Mouse (Mus musculus) liver, embryonic 14.5 days (tissue): ENCODE results near the gene Cdc20b. TPM values are rescaled to one million over a fixed set of nuclear protein-coding genes. Genes with fewer than 3 reads are reported as not detected.

ENCODE experiments used
- ATAC-seq: fragments of 200-750 bp; cut with Nextera tagmentation; 2 replicates; pipeline ENCODE4 v1.8.0; 2017; ENCODE audit warnings: moderate number of reproducible peaks, mild to moderate bottlenecking, moderate library complexity; ENCODE audit not compliant: insufficient read depth
- DNase-seq, 3 experiments: peaks; one replicate each; pipeline ENCODE4 v3.0.0-alpha.2; 2012 to 2013; ENCODE audit warnings: low read depth in 3 of 3, low spot score in 3 of 3
- H3K27ac ChIP-seq: fragments of 300-500 bp; sonication (generic); 2 replicates; pipeline ENCODE4 v1.5.1; 2014; ENCODE audit warnings: moderate library complexity, mild to moderate bottlenecking, control low read depth, inconsistent platforms
- H3K27me3 ChIP-seq: fragments of 300-500 bp; sonication (generic); 2 replicates; pipeline ENCODE4 v1.6.1; 2014; ENCODE audit warnings: mild to moderate bottlenecking, low read length, moderate library complexity; ENCODE audit not compliant: control insufficient read depth, insufficient read depth
- H3K36me3 ChIP-seq: fragments of 300-500 bp; sonication (generic); replicated peaks from 2 replicates; pipeline ENCODE4 v1.6.1; 2014; ENCODE audit warnings: low read depth; ENCODE audit not compliant: control insufficient read depth, insufficient read depth
- H3K4me1 ChIP-seq, 2 experiments: fragments of 200-500 bp in 1 of 2; fragments of 300-500 bp in 1 of 2; sonication (generic) in 1 of 2; replicated peaks; 2 replicates each; pipeline ENCODE4 v1.6.1; 2012 to 2014; ENCODE audit warnings: antibody characterized with exemption in 1 of 2, inconsistent platforms in 1 of 2, low read length in 1 of 2; ENCODE audit not compliant: control insufficient read depth in 2 of 2, insufficient read depth in 2 of 2
- H3K4me2 ChIP-seq: fragments of 300-500 bp; sonication (generic); 2 replicates; pipeline ENCODE4 v1.6.1; 2014; ENCODE audit warnings: low read depth, mild to moderate bottlenecking, control low read depth, moderate library complexity
- H3K4me3 ChIP-seq, 2 experiments: fragments of 200-500 bp in 1 of 2; fragments of 300-500 bp in 1 of 2; sonication (generic) in 1 of 2; 2 replicates each; pipeline ENCODE4 v1.5.1; 2012 to 2014; ENCODE audit warnings: low read depth in 2 of 2, low read length in 2 of 2, mild to moderate bottlenecking in 2 of 2, control low read depth in 1 of 2, inconsistent platforms in 1 of 2, moderate library complexity in 1 of 2; ENCODE audit not compliant: insufficient read depth in 1 of 2
- H3K9ac ChIP-seq: fragments of 300-500 bp; sonication (generic); replicated peaks from 2 replicates; pipeline ENCODE4 v1.6.1; 2014; ENCODE audit warnings: mild to moderate bottlenecking, control low read depth, moderate library complexity
- H3K9me3 ChIP-seq: fragments of 300-500 bp; sonication (generic); 2 replicates; pipeline ENCODE4 v1.6.1; 2016; ENCODE audit warnings: low read length, mixed read lengths; ENCODE audit not compliant: control insufficient read depth
- CTCF ChIP-seq: IDR thresholded peaks from 2 replicates; pipeline ENCODE4 v1.5.1; 2016; ENCODE audit warnings: antibody characterized with exemption, low read depth, control low read depth
- EP300 ChIP-seq: IDR thresholded peaks from 2 replicates; pipeline ENCODE4 v1.6.1; 2016; ENCODE audit warnings: antibody characterized with exemption, low read depth
- WGBS: fragments of 180-500 bp; shearing (Covaris S2); extraction: QIAGEN DNeasy Blood & Tissue Kit; methylation state at CpG from one replicate; pipeline ENCODE4 v1.1.7; 2014; ENCODE audit not compliant: insufficient replicate concordance; 5-methylcytosine and 5-hydroxymethylcytosine counted together
- microRNA counts: library from miRNA; unstranded; fragments of <30 nt; microRNA quantifications from one replicate; lab custom pipeline; 2016
- microRNA-seq: library from miRNA; unstranded; fragments of <30 nt; microRNA quantifications from one replicate; pipeline ENCODE4, GENCODE M21; 2016
- polyA plus RNA-seq, 2 experiments: library from polyadenylated mRNA; depleted of rRNA in 1 of 2; stranded (reverse) in 1 of 2; unstranded in 1 of 2; fragments of >200 nt; fragmentation: Nextera tagmentation in 1 of 2; extraction: Ambion mirVana in 1 of 2; gene quantifications; 2 replicates each; pipeline versions ENCODE4 v1.2.1 to v1.2.3; 2012 to 2014

Gene Cdc20b
- polyA plus RNA-seq, 2 experiments = 0.02 TPM; not detected in 1

- Histone ChIP-seq H3K4me1 (no peaks in the 10 kb centered on the region), H3K4me3 (no peak overlapping the region), H3K27me3 (no peaks in the 10 kb centered on the region), H3K9me3 (no peaks in the 10 kb centered on the region), H3K9ac (no peak overlapping the region), H3K27ac (no peak overlapping the region), H3K36me3 (no peaks in the 10 kb centered on the region), H3K4me2 (no peak overlapping the region)
- WGBS = 63% methylated on average over 17 of the region's 17 CpGs
- TF ChIP-seq CTCF = no peak
- no peak for TF ChIP-seq EP300
- no peak for ATAC-seq
- DNase-seq = no peak
These were observed 85.7 kb downstream of the Cdc20b start for GRCm38 (mm10) chr13:113120324-113121237.

- ATAC-seq (no peak), DNase-seq (no peak)
- Histone ChIP-seq H3K36me3 (no peaks in the 10 kb centered on the region), H3K9ac (no peak overlapping the region), H3K4me1 (no peaks in the 10 kb centered on the region), H3K27ac (no peak overlapping the region), H3K4me3 (no peak overlapping the region), H3K27me3 (no peaks in the 10 kb centered on the region), H3K9me3 (no peaks in the 10 kb centered on the region), H3K4me2 (no peak overlapping the region)
- TF ChIP-seq EP300 (no peak), CTCF (no peak)
- 79% methylated on average over 14 of the region's 14 CpGs for WGBS
These were observed 86.4 kb downstream of the Cdc20b start for GRCm38 (mm10) chr13:113121326-113121725.

GRCm38 (mm10) chr13:113129974-113130373, 95.1 kb downstream of the Cdc20b start:
- no peak for DNase-seq
- Histone ChIP-seq H3K27ac (no peak overlapping the region), H3K36me3 (no peaks in the 10 kb centered on the region), H3K4me2 (no peak overlapping the region), H3K4me1 (no peaks in the 10 kb centered on the region), H3K27me3 (no peaks in the 10 kb centered on the region), H3K9ac (no peak overlapping the region), H3K4me3 (no peak overlapping the region), H3K9me3 (no peaks in the 10 kb centered on the region)
- ATAC-seq = no peak
- TF ChIP-seq CTCF (no peak), EP300 (no peak)
- WGBS = 77% methylated on average over 1 of the region's 1 CpGs

GRCm38 (mm10) chr13:113139597-113139996, 104.7 kb downstream of the Cdc20b start:
- H3K9ac ChIP-seq = no peak overlapping the region
- 61% methylated on average over 1 of the region's 1 CpGs for WGBS
- TF ChIP-seq EP300 (no peak), CTCF (no peak)
- H3K9me3 ChIP-seq = no peaks in the 10 kb centered on the region
- H3K4me3 ChIP-seq = no peak overlapping the region
- H3K4me1 ChIP-seq = no peaks in the 10 kb centered on the region
- no peak overlapping the region for H3K4me2 ChIP-seq
- H3K27ac ChIP-seq = no peak overlapping the region
- ATAC-seq = no peak
- no peak for DNase-seq
- no peaks in the 10 kb centered on the region for H3K27me3 ChIP-seq
- H3K36me3 ChIP-seq = no peaks in the 10 kb centered on the region

MicroRNAs within 50 kb of the gene (microRNA counts, 519-probe panel; counts per million panel counts)
- 69.9 counts per million for microRNA mmu-miR-449a (lab: Ali Mortazavi, UCI)
- 69.9 counts per million for microRNA mmu-miR-449b (lab: Ali Mortazavi, UCI)
- microRNA mmu-miR-449c (lab: Ali Mortazavi, UCI) = 69.9 counts per million

Small RNA genes lying within 50 kb of the gene (microRNA-seq; reads per million reads assigned to microRNA genes)
- 344 reads per million, percentile 62 among the genes with 10 or more reads in this experiment for gene Mir449a
- gene Mir449b = 1.3 reads per million
- gene Mir449c = not detected

Other genes with a start within 250 kb of the Cdc20b start
- gene Plpp1, start 234.3 kb upstream of the Cdc20b start, polyA plus RNA-seq (2012; rRNA removed) = 16.5 TPM in 2 replicates
- 32.7 and 34.0 TPM in 2 replicates for gene Plpp1, start 234.3 kb upstream of the Cdc20b start, polyA plus RNA-seq (2014; fragmentation: Nextera tagmentation; extraction: Ambion mirVana)
- gene Mtrex, start 107.7 kb upstream of the Cdc20b start, polyA plus RNA-seq (2012; rRNA removed) = 10.4 and 18.6 TPM in 2 replicates
- gene Mtrex, start 107.7 kb upstream of the Cdc20b start, polyA plus RNA-seq (2014; fragmentation: Nextera tagmentation; extraction: Ambion mirVana) = 37.7 and 43.1 TPM in 2 replicates
- 2.1 and 3.9 TPM in 2 replicates for gene Dhx29, start 107.7 kb upstream of the Cdc20b start, polyA plus RNA-seq (2012; rRNA removed)
- gene Dhx29, start 107.7 kb upstream of the Cdc20b start, polyA plus RNA-seq (2014; fragmentation: Nextera tagmentation; extraction: Ambion mirVana) = 6.3 and 6.6 TPM in 2 replicates
- gene Ccno, start 47.3 kb upstream of the Cdc20b start, polyA plus RNA-seq (2012; rRNA removed) = 0.06 and 0.13 TPM in 2 replicates
- gene Ccno, start 47.3 kb upstream of the Cdc20b start, polyA plus RNA-seq (2014; fragmentation: Nextera tagmentation; extraction: Ambion mirVana) = not detected in 2 replicates
- gene Mcidas, start 41.3 kb upstream of the Cdc20b start, polyA plus RNA-seq (2012; rRNA removed) = not detected in 2 replicates
- gene Mcidas, start 41.3 kb upstream of the Cdc20b start, polyA plus RNA-seq (2014; fragmentation: Nextera tagmentation; extraction: Ambion mirVana) = not detected in 2 replicates
- gene Gpx8, start 11.3 kb downstream of the Cdc20b start, polyA plus RNA-seq (2012; rRNA removed) = 2.2 and 3.1 TPM in 2 replicates
- gene Gpx8, start 11.3 kb downstream of the Cdc20b start, polyA plus RNA-seq (2014; fragmentation: Nextera tagmentation; extraction: Ambion mirVana) = 6.4 and 6.8 TPM in 2 replicates
- gene Gzma, start 65.9 kb downstream of the Cdc20b start, polyA plus RNA-seq (2012; rRNA removed) = 0.08 and 0.19 TPM in 2 replicates
- gene Gzma, start 65.9 kb downstream of the Cdc20b start, polyA plus RNA-seq (2014; fragmentation: Nextera tagmentation; extraction: Ambion mirVana) = 0.56 and 0.59 TPM in 2 replicates
- 0.35 and 0.36 TPM in 2 replicates for gene Esm1, start 174.5 kb downstream of the Cdc20b start, polyA plus RNA-seq (2012; rRNA removed)
- 0.29 and 0.37 TPM in 2 replicates for gene Esm1, start 174.5 kb downstream of the Cdc20b start, polyA plus RNA-seq (2014; fragmentation: Nextera tagmentation; extraction: Ambion mirVana)
- not detected in 2 replicates for gene Gzmk, start 190.8 kb downstream of the Cdc20b start, polyA plus RNA-seq (2012; rRNA removed)
- not detected in 2 replicates for gene Gzmk, start 190.8 kb downstream of the Cdc20b start, polyA plus RNA-seq (2014; fragmentation: Nextera tagmentation; extraction: Ambion mirVana)